Mouse (Mus musculus): ENCODE measurements around the gene Skor1. TPM values are rescaled to one million over a fixed set of nuclear protein-coding genes. Genes with fewer than 3 reads are reported as not detected.

The Skor1 gene
- polyA plus RNA-seq, 1 experiment: not detected

- Histone ChIP-seq H3K4me3 (ENCODE audit: insufficient read depth, low read length) (no peak overlapping the region), H3K27ac (ENCODE audit: insufficient read depth, low read length) (no peak overlapping the region), H3K4me1 (ENCODE audit: control insufficient read depth, insufficient read depth, low read length) (peaks cover 8% of the 10 kb centered on the region; the same call in 1 of the 2 replicates)
- TF ChIP-seq CTCF (IDR thresholded peaks at IDR 0.05; ENCODE audit: borderline replicate concordance, insufficient read depth, low read length) (no peak), POLR2A (IDR thresholded peaks at IDR 0.05; ENCODE audit: low read depth, low read length) (no peak)
Observed at GRCm38 (mm10) chr9:63136756-63137614, 11.8 kb downstream of the Skor1 start.

GRCm38 (mm10) chr9:63136241-63136640, 12.5 kb downstream of the Skor1 start:
- Histone ChIP-seq H3K4me3 (ENCODE audit: insufficient read depth, low read length) (no peak overlapping the region), H3K4me1 (ENCODE audit: control insufficient read depth, insufficient read depth, low read length) (peaks cover 8% of the 10 kb centered on the region; the same call in 1 of the 2 replicates), H3K27ac (ENCODE audit: insufficient read depth, low read length) (no peak overlapping the region)
- TF ChIP-seq POLR2A (IDR thresholded peaks at IDR 0.05; ENCODE audit: low read depth, low read length): no peak
- TF ChIP-seq CTCF (IDR thresholded peaks at IDR 0.05; ENCODE audit: borderline replicate concordance, insufficient read depth, low read length): no peak

- Histone ChIP-seq H3K4me3 (ENCODE audit: insufficient read depth, low read length) (no peak overlapping the region), H3K4me1 (ENCODE audit: control insufficient read depth, insufficient read depth, low read length) (peaks cover 8% of the 10 kb centered on the region; the same call in 1 of the 2 replicates)
Observed at GRCm38 (mm10) chr9:63135801-63136200, 13.0 kb downstream of the Skor1 start.

GRCm38 (mm10) chr9:63135356-63135755, 13.4 kb downstream of the Skor1 start:
- Histone ChIP-seq H3K4me3 (ENCODE audit: insufficient read depth, low read length) (no peak overlapping the region), H3K27ac (ENCODE audit: insufficient read depth, low read length) (no peak overlapping the region), H3K4me1 (ENCODE audit: control insufficient read depth, insufficient read depth, low read length) (peaks cover 8% of the 10 kb centered on the region; the same call in 1 of the 2 replicates)
- TF ChIP-seq POLR2A (IDR thresholded peaks at IDR 0.05; ENCODE audit: low read depth, low read length): no peak
- TF ChIP-seq CTCF (IDR thresholded peaks at IDR 0.05; ENCODE audit: borderline replicate concordance, insufficient read depth, low read length): no peak

More at GRCm38 (mm10) chr9:63135801-63136200, 13.0 kb downstream of the Skor1 start:
- H3K27ac ChIP-seq (ENCODE audit: insufficient read depth, low read length): no peak overlapping the region
- TF ChIP-seq CTCF (IDR thresholded peaks at IDR 0.05; ENCODE audit: borderline replicate concordance, insufficient read depth, low read length) (peak; percentile 58; the same call in 1 of the 2 replicates), POLR2A (IDR thresholded peaks at IDR 0.05; ENCODE audit: low read depth, low read length) (no peak)

- Histone ChIP-seq H3K4me3 (ENCODE audit: insufficient read depth, low read length) (peak overlapping the region; percentile 42), H3K4me1 (ENCODE audit: control insufficient read depth, insufficient read depth, low read length) (peaks cover 8% of the 10 kb centered on the region; the same call in 1 of the 2 replicates), H3K27ac (ENCODE audit: insufficient read depth, low read length) (no peak overlapping the region)
- TF ChIP-seq CTCF (IDR thresholded peaks at IDR 0.05; ENCODE audit: borderline replicate concordance, insufficient read depth, low read length): no peak
- TF ChIP-seq POLR2A (IDR thresholded peaks at IDR 0.05; ENCODE audit: low read depth, low read length): no peak
Observed at GRCm38 (mm10) chr9:63133659-63134058, 15.1 kb downstream of the Skor1 start.

- peak overlapping the region; percentile 43 for H3K4me3 ChIP-seq (ENCODE audit: insufficient read depth, low read length)
- peaks cover 8% of the 10 kb centered on the region; the same call in 1 of the 2 replicates for H3K4me1 ChIP-seq (ENCODE audit: control insufficient read depth, insufficient read depth, low read length)
Observed at GRCm38 (mm10) chr9:63132673-63133601, 15.8 kb downstream of the Skor1 start.

GRCm38 (mm10) chr9:63131957-63132602, 16.7 kb downstream of the Skor1 start:
- Histone ChIP-seq H3K4me3 (ENCODE audit: insufficient read depth, low read length) (peak overlapping the region; percentile 43), H3K4me1 (ENCODE audit: control insufficient read depth, insufficient read depth, low read length) (peaks cover 8% of the 10 kb centered on the region; the same call in 1 of the 2 replicates), H3K27ac (ENCODE audit: insufficient read depth, low read length) (peak overlapping the region; percentile 70; the same call in 1 of the 2 replicates)
- TF ChIP-seq POLR2A (IDR thresholded peaks at IDR 0.05; ENCODE audit: low read depth, low read length) (peak; percentile 42; the same call in 1 of the 2 replicates), CTCF (IDR thresholded peaks at IDR 0.05; ENCODE audit: borderline replicate concordance, insufficient read depth, low read length) (no peak)

More at GRCm38 (mm10) chr9:63132673-63133601, 15.8 kb downstream of the Skor1 start:
- peak; percentile 92 for TF ChIP-seq POLR2A (IDR thresholded peaks at IDR 0.05; ENCODE audit: low read depth, low read length)
- TF ChIP-seq CTCF (IDR thresholded peaks at IDR 0.05; ENCODE audit: borderline replicate concordance, insufficient read depth, low read length): no peak
- H3K27ac ChIP-seq (ENCODE audit: insufficient read depth, low read length): peak overlapping the region; percentile 70

GRCm38 (mm10) chr9:63129641-63130041, 19.1 kb downstream of the Skor1 start:
- peaks cover 4% of the 10 kb centered on the region; the same call in 1 of the 2 replicates for H3K4me1 ChIP-seq (ENCODE audit: control insufficient read depth, insufficient read depth, low read length)
- no peak overlapping the region for H3K4me3 ChIP-seq (ENCODE audit: insufficient read depth, low read length)
- no peak overlapping the region for H3K27ac ChIP-seq (ENCODE audit: insufficient read depth, low read length)
- no peak for TF ChIP-seq POLR2A (IDR thresholded peaks at IDR 0.05; ENCODE audit: low read depth, low read length)
- TF ChIP-seq CTCF (IDR thresholded peaks at IDR 0.05; ENCODE audit: borderline replicate concordance, insufficient read depth, low read length): no peak

GRCm38 (mm10) chr9:63124512-63124911, 24.2 kb downstream of the Skor1 start:
- H3K27ac ChIP-seq (ENCODE audit: insufficient read depth, low read length): no peak overlapping the region
- H3K4me1 ChIP-seq (ENCODE audit: control insufficient read depth, insufficient read depth, low read length): peaks cover 7% of the 10 kb centered on the region; the same call in 1 of the 2 replicates
- TF ChIP-seq POLR2A (IDR thresholded peaks at IDR 0.05; ENCODE audit: low read depth, low read length) (no peak), CTCF (IDR thresholded peaks at IDR 0.05; ENCODE audit: borderline replicate concordance, insufficient read depth, low read length) (no peak)
- no peak overlapping the region for H3K4me3 ChIP-seq (ENCODE audit: insufficient read depth, low read length)

All from embryonic fibroblast, embryonic 13.5 days (primary cell).